Mouse (Mus musculus) heart, adult 8-10 months (tissue): Measurements from ENCODE around the gene 2310011J03Rik. TPM values are rescaled to one million over a fixed set of nuclear protein-coding genes. Genes with fewer than 3 reads are reported as not detected.
"Not testable (repeated sequence)": the region's sequence is repeated elsewhere in the genome, so short reads cannot be mapped to it uniquely, and the experiment has no call there.

Source experiments
- DNase-seq: peaks from one replicate; pipeline ENCODE4 v3.0.0; 2022; ENCODE audit warnings: low spot score
- total RNA-seq, 4 experiments: library from RNA; stranded (reverse); gene quantifications; 2 replicates each; pipeline ENCODE4 v1.2.4; 2022

The 2310011J03Rik gene
- 10 to 100 TPM; 14.3 to 19.8 (median 16.3) TPM for total RNA-seq

DNA sequence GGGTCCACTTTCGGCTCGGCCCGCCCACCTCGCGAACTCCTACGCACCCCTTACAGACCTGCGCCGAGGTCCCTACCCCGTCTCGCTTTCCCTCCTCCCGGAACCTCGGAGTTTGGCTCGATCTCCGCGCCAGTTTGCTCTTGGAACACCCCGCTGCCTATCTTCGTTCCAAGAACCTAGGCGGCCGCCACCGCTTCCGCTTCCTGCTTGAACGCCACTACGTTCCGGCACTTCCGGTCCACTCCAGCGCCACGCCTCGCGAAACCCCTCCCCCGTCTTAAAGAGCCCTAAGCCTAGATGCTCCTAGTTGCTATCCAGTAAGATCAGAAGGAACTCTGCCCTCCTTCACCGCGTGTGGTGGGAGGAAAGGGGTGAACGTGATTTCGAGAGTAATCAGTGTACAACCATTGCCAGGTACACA, at the start of gene 2310011J03Rik:
TSS of gene 2310011J03Rik (minus strand) at position 198 of the 421 bp plus-strand sequence.
- DNase-seq: peak; percentile 96

GRCm38 (mm10) chr10:80368392-80368791, 48.1 kb upstream of the 2310011J03Rik start:
- DNase-seq: no peak

DNA sequence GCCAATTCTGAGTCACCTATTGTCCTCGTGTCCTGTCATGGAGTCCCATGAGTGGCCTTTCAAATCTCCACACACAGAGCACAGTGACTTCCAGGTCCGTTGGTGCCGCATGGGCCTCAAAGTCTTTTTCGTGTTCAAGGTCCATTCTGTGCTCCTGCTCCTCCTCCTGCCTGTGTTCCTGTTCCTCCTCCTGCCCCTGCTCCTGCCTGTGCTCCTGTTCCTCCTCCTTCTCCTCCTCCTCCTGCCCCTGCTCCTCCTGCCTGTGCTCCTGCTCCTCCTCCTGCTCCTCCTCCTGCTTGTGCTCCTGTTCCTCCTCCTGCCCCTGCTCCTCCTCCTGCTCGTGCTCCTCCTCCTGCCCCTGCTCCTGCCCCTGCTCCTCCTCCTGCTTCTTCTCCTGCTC, 47.6 kb upstream of the 2310011J03Rik start:
- DNase-seq: no peak

GRCm38 (mm10) chr10:80365736-80366135, 45.4 kb upstream of the 2310011J03Rik start:
- no peak for DNase-seq

- no peak for DNase-seq
Observed at GRCm38 (mm10) chr10:80363734-80364133, 43.4 kb upstream of the 2310011J03Rik start.

GRCm38 (mm10) chr10:80357994-80358639, 37.8 kb upstream of the 2310011J03Rik start:
- no peak for DNase-seq

DNA sequence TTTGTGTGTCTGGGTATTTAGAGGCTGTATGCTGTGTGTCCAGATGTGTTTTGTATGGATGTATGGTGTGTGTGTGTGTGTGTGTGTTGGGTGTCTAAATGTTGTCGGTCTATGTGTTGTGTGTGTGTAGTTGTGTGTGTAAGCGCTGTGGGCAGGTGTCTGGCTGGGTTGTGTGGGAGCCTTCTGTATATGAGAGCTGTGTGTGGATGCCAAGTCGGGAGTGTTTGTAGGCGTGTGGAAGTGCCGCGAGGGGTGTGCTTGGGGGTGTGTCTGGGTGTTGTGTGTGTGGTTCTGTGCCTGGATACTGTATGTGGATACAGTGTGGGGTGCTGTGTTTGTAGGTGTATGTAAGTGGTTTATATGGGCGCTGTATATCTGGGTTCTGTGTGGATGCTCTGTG, 37.0 kb upstream of the 2310011J03Rik start:
- no peak for DNase-seq

GRCm38 (mm10) chr10:80356737-80357136, 36.4 kb upstream of the 2310011J03Rik start:
- DNase-seq: no peak

DNA sequence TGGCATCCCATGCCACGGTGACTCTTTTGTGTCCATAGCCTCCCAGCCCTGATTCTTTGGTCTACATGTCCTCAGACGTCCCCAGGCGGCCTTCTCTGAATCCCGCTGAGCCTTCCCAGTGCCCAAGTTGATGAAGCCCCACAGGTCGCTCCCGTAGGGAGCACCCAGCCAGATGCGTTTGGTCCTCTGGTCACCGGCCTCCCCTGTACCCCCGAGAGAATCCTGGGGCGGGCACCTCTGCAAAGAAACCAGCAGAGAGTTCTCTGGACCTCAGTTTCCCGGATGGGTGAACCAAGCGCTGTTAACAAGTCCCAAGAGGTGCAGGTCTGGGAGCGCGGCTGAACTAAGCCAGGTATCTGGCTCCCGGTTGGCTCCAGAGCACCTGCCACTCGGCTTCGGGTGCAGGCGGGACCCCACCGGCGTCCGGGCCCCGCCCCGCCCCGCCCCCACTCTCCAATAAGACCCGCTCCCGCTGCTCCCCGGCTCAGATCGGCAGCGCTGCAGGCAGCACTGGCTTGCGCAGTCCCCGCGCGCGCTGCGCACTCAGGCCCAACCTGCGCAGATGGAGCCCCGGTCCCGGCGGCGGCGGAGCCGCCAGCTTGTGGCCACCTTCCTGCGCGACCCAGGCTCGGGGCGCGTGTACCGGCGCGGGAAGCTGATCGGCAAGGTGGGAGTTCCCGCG, 35.8 kb upstream of the 2310011J03Rik start, which contains the start of gene Plk5:
TSS of gene Plk5 (plus strand) at position 459 of the 682 bp plus-strand sequence.
- DNase-seq: no peak

DNA sequence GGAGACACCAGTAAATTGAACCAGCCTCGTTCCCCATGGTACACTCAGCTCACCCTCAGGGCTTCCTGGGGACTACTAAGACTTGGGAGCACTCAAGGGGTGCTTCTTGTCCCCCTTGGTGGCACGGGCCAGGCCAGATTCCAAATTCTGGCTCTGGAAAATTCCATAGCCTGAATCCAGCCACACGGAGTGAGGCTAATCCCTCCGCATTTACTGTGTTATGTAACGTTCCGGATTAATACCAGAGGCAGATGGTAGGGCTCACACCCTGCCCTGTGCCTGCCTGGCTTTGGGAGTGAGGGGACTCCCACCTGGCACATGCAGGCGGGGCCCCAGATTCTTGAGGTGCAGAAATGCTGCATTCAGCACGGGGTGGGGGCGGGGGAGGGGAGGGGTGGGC, 35.1 kb upstream of the 2310011J03Rik start:
- DNase-seq: no peak

- DNase-seq: no peak
Observed at GRCm38 (mm10) chr10:80352727-80353126, 32.4 kb upstream of the 2310011J03Rik start.

DNA sequence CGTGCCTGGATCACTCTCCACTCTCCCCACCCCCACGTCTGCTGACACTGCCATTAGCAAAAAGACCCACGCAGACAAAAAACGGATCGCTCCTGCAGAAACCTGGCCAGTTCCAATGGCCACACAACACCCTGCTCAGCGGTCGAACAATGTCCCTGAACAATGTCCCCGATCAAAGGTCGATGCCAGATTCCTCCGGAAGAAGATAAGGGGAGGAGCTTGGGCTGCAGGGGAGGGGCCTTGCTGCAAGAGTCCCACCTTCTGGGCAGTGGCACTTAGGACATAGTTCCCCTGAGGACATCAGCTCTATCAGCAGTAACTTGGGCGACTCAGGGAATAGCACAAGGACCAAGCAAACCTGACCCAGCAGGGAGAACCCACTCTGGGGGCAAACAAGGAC, 31.6 kb upstream of the 2310011J03Rik start:
- DNase-seq: no peak

DNA sequence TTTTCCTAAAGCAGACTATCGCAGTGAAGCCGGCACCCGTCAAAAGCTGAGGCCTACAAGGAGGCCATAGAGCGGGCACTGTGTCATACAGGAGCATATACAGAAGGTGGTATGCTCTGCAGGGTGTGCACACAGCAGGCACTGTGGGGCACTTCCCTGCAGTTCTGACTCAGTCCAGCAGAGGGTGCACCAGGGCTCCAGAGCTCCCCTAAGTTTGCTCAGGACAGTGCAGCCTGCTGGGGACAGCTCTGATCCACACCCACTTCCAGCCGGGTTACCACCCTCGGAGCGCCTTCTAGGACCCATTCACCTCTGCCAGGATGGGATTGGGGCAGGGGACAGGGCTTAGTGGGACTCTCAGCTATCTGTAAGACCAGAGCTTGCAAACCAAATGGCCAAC, 30.0 kb upstream of the 2310011J03Rik start:
- DNase-seq: peak; percentile 81

- DNase-seq: no peak
Observed at GRCm38 (mm10) chr10:80348981-80349380, 28.6 kb upstream of the 2310011J03Rik start.

GRCm38 (mm10) chr10:80348244-80348781, 28.0 kb upstream of the 2310011J03Rik start, which contains the start of gene Adamtsl5:
Adamtsl5 (minus strand) TSS chr10:80348412.
- peak; percentile 72 for DNase-seq

GRCm38 (mm10) chr10:80347514-80347967, 27.2 kb upstream of the 2310011J03Rik start:
- no peak for DNase-seq

GRCm38 (mm10) chr10:80345929-80346328, 25.6 kb upstream of the 2310011J03Rik start:
- DNase-seq: not testable (repeated sequence)

- no peak for DNase-seq
Observed at GRCm38 (mm10) chr10:80345122-80345521, 24.8 kb upstream of the 2310011J03Rik start.

DNA sequence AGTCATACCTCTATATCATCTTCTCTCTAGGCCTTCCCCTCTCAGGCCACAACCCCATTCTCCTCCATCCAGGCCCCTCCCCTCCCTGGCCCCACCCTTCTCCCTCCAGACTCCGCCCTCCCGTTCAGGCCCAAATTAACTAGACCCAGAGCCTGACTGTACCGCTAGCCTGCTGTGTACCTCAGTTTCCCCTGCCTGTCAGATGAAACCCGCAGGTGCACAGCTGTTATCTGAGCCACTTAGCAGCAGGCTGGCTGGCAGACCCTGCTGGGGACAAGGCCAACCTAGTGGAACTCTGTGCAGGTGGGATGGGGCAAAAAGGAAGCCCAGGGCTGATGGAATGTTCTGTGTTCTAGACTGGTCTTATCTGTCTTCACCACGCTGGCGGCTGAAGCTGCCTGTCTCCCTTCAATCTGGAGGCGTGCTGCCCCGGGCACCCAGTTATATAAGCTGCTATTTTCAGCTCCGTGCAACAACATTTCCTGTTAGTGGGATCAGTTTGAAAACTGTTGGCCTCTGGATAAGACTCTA, 23.9 kb upstream of the 2310011J03Rik start:
- DNase-seq: peak; percentile 46

DNA sequence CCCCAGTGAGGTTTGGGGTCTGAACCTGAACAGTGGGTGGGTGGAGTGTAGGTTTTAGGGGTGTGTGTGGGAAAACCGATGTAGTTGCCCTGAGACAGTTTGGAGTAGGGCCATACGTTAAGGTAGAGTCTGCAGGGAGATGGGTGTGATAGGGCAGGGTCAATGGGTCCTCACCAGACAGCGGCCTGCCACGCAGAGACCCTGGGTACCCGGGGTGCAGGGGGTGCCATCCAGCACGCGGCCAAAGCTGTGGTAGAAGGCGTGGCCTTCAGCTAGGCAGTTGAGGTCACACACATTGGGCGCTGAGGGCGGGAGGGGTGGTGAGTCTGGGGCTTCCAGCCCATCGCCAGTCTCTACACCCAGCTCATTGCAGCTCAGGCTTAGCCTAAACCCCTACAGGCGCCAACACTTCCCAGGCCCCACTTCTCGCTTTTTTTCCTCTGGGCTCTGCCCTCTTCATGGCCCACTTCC, 23.1 kb upstream of the 2310011J03Rik start:
- DNase-seq: no peak

DNA sequence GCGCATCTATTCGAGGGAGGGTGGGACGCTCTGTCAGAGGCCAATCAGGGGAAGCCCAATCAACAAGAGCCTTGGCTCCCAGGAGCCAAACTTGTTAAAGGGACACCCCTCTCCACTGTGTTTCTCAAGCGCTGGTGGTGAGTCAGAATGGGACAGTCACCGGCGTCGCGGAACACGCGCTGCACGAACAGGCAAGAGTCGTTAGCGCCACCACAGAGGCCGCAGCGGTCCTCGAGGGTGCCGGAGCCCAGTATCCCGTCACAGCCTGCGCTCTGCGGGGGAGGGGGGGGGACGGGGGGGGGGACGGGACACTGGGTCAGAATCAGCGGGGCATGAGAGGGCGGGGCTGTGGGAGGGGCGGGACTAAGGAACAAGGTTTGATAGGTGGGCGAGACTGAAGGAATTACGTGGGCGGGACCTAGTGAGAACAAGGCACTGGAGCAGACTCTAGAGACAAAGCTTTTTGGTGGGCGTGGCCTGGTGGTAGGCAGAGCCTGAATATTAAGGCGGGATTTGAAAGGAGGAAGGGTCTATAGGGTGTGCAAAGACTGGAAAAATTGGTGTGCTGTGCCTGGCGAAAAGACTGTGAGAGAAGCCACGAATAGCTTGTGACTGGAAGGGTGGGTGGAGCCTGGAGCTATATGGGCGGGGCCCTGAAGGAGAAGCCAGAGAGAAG, 22.6 kb upstream of the 2310011J03Rik start:
- DNase-seq: no peak

DNA sequence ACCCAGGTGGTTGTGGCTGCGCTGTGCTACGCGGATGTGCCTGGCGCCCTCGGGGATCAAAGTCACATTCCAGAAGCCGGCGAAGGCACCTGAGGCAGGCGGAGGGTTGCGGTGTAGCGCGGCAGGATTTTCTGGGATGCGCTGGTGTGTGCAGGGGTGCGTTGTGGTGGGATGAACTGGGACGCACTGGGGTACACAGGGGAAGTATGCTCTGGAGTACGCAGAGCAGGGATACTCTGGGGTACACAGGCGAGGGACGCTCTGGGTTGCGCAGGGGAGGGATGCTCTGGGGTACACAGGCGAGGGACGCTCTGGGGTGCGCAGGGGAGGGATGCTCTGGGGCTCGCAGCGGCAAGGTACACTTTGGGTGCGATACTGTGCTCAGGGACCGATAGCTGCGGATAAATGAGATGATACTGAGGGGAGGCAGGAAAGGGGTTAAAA, 22.0 kb upstream of the 2310011J03Rik start:
- DNase-seq: no peak
